Mouse (Mus musculus) stomach, embryonic 16.5 days (tissue): ENCODE measurements around the gene Rab43. TPM values are rescaled to one million over a fixed set of nuclear protein-coding genes. Genes with fewer than 3 reads are reported as not detected.
A peak's percentile ranks its signal among the peaks of the same experiment; 100 is the strongest.

Experiments
- ATAC-seq: fragments of 200-750 bp; cut with Nextera tagmentation; 2 replicates; pipeline ENCODE4 v1.8.0; 2017; ENCODE audit warnings: moderate number of reproducible peaks, moderate TSS enrichment; ENCODE audit not compliant: insufficient read depth, low FRiP score
- H3K27ac ChIP-seq: fragments of 300-500 bp; sonication (generic); 2 replicates; pipeline ENCODE4 v1.5.1; 2014; ENCODE audit warnings: low read length
- H3K27me3 ChIP-seq: fragments of 300-500 bp; sonication (generic); 2 replicates; pipeline ENCODE4 v1.6.1; 2014; ENCODE audit warnings: low read length, control low read depth, mixed read lengths; ENCODE audit not compliant: control insufficient read depth, insufficient read depth
- H3K36me3 ChIP-seq: fragments of 300-500 bp; sonication (generic); 2 replicates; pipeline ENCODE4 v1.6.1; 2014; ENCODE audit warnings: low read length; ENCODE audit not compliant: control insufficient read depth, insufficient read depth
- H3K4me1 ChIP-seq: fragments of 300-500 bp; sonication (generic); 2 replicates; pipeline ENCODE4 v1.6.1; 2014; ENCODE audit warnings: low read length, control low read depth, mixed read lengths; ENCODE audit not compliant: control insufficient read depth, insufficient read depth
- H3K4me2 ChIP-seq: fragments of 300-500 bp; sonication (generic); 2 replicates; pipeline ENCODE4 v1.6.1; 2014; ENCODE audit warnings: low read depth, low read length, mixed read lengths
- H3K4me3 ChIP-seq: fragments of 300-500 bp; sonication (generic); replicated peaks from 2 replicates; pipeline ENCODE4 v1.5.1; 2014; ENCODE audit warnings: mild to moderate bottlenecking, low read length
- H3K9ac ChIP-seq: fragments of 300-500 bp; sonication (generic); 2 replicates; pipeline ENCODE4 v1.6.1; 2014; ENCODE audit warnings: low read length
- H3K9me3 ChIP-seq: fragments of 300-500 bp; sonication (generic); replicated peaks from 2 replicates; pipeline ENCODE4 v1.6.1; 2016; ENCODE audit warnings: low read length, control low read depth; ENCODE audit not compliant: control insufficient read depth
- WGBS: fragments of 180-500 bp; shearing (Covaris S2); extraction: QIAGEN DNeasy Blood & Tissue Kit; methylation state at CpG from one replicate; pipeline ENCODE4 v1.1.7; 2014; 5-methylcytosine and 5-hydroxymethylcytosine counted together
- polyA plus RNA-seq: library from polyadenylated mRNA; unstranded; fragments of >200 nt; fragmentation: Nextera tagmentation; extraction: Ambion mirVana; gene quantifications from 2 replicates; pipeline ENCODE4 v1.2.1, GENCODE M21; 2015

Gene Rab43
- polyA plus RNA-seq, 1 experiment from 2014 or later: 10.7 TPM

DNA sequence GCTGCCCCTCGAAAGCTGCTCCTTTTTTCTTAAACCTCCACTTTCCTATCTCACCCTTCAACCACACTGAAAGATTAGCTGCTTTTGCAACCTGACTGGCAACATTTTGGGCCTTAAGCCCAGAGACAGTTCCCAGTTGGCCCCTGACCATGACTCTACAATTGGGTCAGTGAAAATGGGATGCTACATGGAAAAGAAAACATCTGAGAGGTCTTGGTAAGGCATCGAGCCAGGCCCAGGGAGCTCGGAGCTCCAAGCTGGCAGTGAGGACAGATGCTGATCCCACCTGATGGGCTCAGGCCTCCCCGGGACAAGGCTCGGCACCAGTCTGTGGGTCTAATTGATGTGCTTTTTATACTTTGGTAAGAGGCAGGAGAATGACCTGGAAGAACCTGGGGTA, 20.1 kb downstream of the Rab43 start:
- Histone ChIP-seq H3K4me2 (no peak overlapping the region), H3K27me3 (no peaks in the 10 kb centered on the region), H3K36me3 (no peaks in the 10 kb centered on the region), H3K9ac (no peak overlapping the region), H3K9me3 (no peaks in the 10 kb centered on the region), H3K4me1 (peaks cover 18% of the 10 kb centered on the region), H3K27ac (no peak overlapping the region), H3K4me3 (no peak overlapping the region)
- ATAC-seq: no peak
- 90% methylated on average over 5 of the region's 5 CpGs for WGBS

GRCm38 (mm10) chr6:87790779-87791480, 21.0 kb downstream of the Rab43 start:
- Histone ChIP-seq H3K4me2 (no peak overlapping the region), H3K9me3 (no peaks in the 10 kb centered on the region), H3K27ac (peak overlapping the region; percentile 81), H3K36me3 (no peaks in the 10 kb centered on the region), H3K4me1 (peaks cover 18% of the 10 kb centered on the region), H3K9ac (peak overlapping the region; percentile 5; the same call in 1 of the 2 replicates), H3K4me3 (no peak overlapping the region), H3K27me3 (no peaks in the 10 kb centered on the region)
- 59% methylated on average over 7 of the region's 7 CpGs for WGBS
- peak; percentile 69; the same call in 1 of the 2 replicates for ATAC-seq

- WGBS: 79% methylated on average over 6 of the region's 6 CpGs
- Histone ChIP-seq H3K27ac (peak overlapping the region; percentile 81), H3K36me3 (no peaks in the 10 kb centered on the region), H3K4me2 (no peak overlapping the region), H3K9me3 (no peaks in the 10 kb centered on the region), H3K9ac (peak overlapping the region; percentile 44), H3K4me3 (no peak overlapping the region), H3K4me1 (peaks cover 18% of the 10 kb centered on the region), H3K27me3 (no peaks in the 10 kb centered on the region)
- ATAC-seq: no peak
These were observed 22.2 kb downstream of the Rab43 start for GRCm38 (mm10) chr6:87789791-87790190.

DNA sequence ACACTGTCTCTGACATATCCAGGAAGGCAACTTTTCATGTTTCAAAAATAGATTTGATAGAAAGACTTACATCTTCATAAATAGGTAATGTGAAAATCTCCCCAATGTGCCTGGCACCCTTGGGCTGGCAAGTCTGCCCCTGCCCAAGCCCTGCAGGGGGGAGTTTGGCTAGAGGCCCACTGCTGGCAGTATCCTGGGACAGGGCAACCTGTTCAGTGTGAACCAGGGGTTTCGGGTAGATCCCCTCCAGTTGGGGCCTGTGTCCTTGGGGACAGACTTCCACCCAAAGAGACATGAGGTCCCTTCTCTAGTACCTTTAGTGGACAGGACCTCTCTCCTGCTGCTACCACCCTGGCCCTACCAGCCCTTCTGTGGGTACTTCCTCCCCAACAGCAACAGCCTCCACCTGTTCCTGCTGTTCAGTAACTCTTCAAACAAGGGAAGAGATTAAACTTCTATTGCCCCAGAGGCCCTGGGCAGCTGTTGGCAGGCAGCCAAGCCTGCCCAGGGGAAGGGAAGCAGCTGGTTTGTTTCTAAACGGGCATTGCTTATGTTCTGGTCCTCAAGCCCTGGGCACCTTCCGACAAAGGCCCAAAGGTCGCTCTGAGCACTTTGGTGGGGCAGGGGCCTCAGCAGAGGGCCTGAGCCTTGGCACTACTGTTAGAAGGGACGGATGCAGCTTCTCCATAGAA, 22.9 kb downstream of the Rab43 start:
- Histone ChIP-seq H3K4me2 (no peak overlapping the region), H3K27ac (peak overlapping the region; percentile 81), H3K4me3 (no peak overlapping the region), H3K36me3 (no peaks in the 10 kb centered on the region), H3K27me3 (no peaks in the 10 kb centered on the region), H3K4me1 (peaks cover 18% of the 10 kb centered on the region), H3K9me3 (no peaks in the 10 kb centered on the region), H3K9ac (peak overlapping the region; percentile 44)
- WGBS: 27% methylated on average over 5 of the region's 5 CpGs
- peak; percentile 85 for ATAC-seq

- no peak for ATAC-seq
These were observed 23.6 kb downstream of the Rab43 start for GRCm38 (mm10) chr6:87788266-87788895.

DNA sequence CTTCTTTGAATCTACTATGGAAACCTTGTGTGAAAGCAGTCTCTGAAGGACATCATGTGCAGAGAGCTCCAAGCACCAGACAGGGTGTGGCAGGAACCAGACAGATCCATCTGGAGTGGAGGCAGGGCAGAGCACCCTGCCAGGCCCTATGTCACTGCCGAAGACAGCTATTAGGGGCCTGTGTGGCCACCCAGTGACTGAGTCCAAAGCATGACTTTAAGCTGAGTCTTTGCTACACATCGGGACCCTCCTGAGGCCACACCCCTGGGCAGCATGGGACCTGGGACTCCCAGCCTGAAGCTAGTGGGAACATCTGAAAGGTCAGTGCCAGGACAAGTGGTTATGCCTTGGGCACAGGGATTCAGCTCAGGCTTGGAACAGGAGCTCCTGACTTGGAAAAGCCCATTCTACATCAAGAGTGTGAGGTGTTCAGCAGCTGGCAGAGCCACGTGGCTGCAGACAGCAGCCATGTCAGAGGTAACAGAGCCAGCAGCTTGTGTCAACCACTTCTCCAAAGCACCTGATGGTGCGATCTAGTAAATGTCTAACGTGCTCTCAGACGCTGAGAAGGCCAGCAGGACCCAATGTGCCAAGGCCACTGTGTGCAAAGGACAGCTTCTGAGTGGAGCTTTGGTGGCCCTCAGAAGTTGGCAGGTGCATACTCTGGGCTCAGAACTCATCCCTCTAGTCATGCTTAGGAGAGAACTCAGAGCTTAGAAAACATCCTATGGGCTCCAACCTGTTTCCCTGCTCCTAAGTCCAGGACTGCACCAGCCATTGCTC, 24.7 kb downstream of the Rab43 start:
- no peak for ATAC-seq
- Histone ChIP-seq H3K4me2 (no peak overlapping the region), H3K9ac (no peak overlapping the region), H3K36me3 (no peaks in the 10 kb centered on the region), H3K4me3 (no peak overlapping the region), H3K27me3 (no peaks in the 10 kb centered on the region), H3K9me3 (no peaks in the 10 kb centered on the region), H3K4me1 (peaks cover 18% of the 10 kb centered on the region), H3K27ac (no peak overlapping the region)
- 75% methylated on average over 6 of the region's 6 CpGs for WGBS

More at GRCm38 (mm10) chr6:87788266-87788895, 23.6 kb downstream of the Rab43 start:
- WGBS: 93% methylated on average over 9 of the region's 9 CpGs
- Histone ChIP-seq H3K4me3 (no peak overlapping the region), H3K36me3 (no peaks in the 10 kb centered on the region), H3K9ac (no peak overlapping the region), H3K4me2 (no peak overlapping the region), H3K27me3 (no peaks in the 10 kb centered on the region), H3K9me3 (no peaks in the 10 kb centered on the region), H3K27ac (peak overlapping the region; percentile 81), H3K4me1 (peaks cover 18% of the 10 kb centered on the region)

DNA sequence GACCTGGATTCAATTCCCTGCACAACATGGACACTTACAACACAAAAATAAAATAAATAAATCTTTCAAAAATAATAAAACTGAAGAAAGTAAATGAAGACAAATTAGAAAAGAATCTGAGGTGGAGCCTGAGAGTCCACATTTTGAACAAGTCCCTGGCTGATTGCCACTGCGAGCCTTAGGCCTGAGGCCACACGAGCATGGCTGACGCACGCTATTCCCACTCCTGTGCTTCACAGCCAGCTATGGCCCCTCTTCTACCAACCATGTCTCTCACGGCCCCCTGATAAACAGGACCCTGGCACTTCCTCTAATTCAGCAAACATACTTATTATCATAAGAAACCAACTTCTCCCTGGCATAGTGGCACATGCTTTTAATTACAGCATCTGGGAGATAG, 25.3 kb downstream of the Rab43 start:
- Histone ChIP-seq H3K9me3 (no peaks in the 10 kb centered on the region), H3K27ac (no peak overlapping the region), H3K4me3 (no peak overlapping the region), H3K27me3 (no peaks in the 10 kb centered on the region), H3K4me2 (no peak overlapping the region), H3K9ac (no peak overlapping the region), H3K36me3 (no peaks in the 10 kb centered on the region), H3K4me1 (peaks cover 18% of the 10 kb centered on the region)
- no peak for ATAC-seq
- 75% methylated on average over 5 of the region's 5 CpGs for WGBS

- Histone ChIP-seq H3K27me3 (no peaks in the 10 kb centered on the region), H3K9me3 (no peaks in the 10 kb centered on the region), H3K4me1 (no peaks in the 10 kb centered on the region), H3K27ac (no peak overlapping the region), H3K36me3 (no peaks in the 10 kb centered on the region), H3K4me3 (no peak overlapping the region), H3K9ac (no peak overlapping the region), H3K4me2 (no peak overlapping the region)
- 74% methylated on average over 8 of the region's 8 CpGs for WGBS
- ATAC-seq: no peak
These were observed 27.9 kb downstream of the Rab43 start for GRCm38 (mm10) chr6:87784033-87784432.
